Mouse (Mus musculus): ENCODE measurements at regions not wholly inside any gene's neighbourhood (a gene's known extent, or its start where the extent isn't known, plus 50 kb on each side); places are given as distances from the start of the nearest gene placed in this dataset.
"Not testable (repeated sequence)": the region's sequence is repeated elsewhere in the genome, so short reads cannot be mapped to it uniquely, and the experiment has no call there.

- DNase-seq (ENCODE audit: low spot score); H3K36me3 ChIP-seq (replicated peaks; ENCODE audit: control insufficient read depth, insufficient read depth, low read depth, low read length); H3K4me2 ChIP-seq (ENCODE audit: low read depth, low read length); ATAC-seq (replicated peaks; ENCODE audit: insufficient number of reproducible peaks, low FRiP score, low TSS enrichment, low read depth); H3K9ac ChIP-seq (replicated peaks; ENCODE audit: low read length); H3K9me3 ChIP-seq (replicated peaks; ENCODE audit: control insufficient read depth, low read length); H3K27me3 ChIP-seq (ENCODE audit: control insufficient read depth, insufficient read depth, low read length); H3K27ac ChIP-seq (replicated peaks; ENCODE audit: low read depth, low read length); H3K4me3 ChIP-seq (ENCODE audit: low read depth, low read length); H3K4me1 ChIP-seq (ENCODE audit: control insufficient read depth, insufficient read depth, low read length): not testable (repeated sequence)
- 91% methylated on average over 6 of the region's 6 CpGs for WGBS
These were observed 352.6 kb upstream of the Ccdc54 start for GRCm38 (mm10) chr16:50943581-50943980.

GRCm38 (mm10) chr16:50942291-50942690 is 351.3 kb upstream of the Ccdc54 start:
- Histone ChIP-seq H3K9me3 (replicated peaks; ENCODE audit: control insufficient read depth, low read length) (no peaks in the 10 kb centered on the region), H3K36me3 (replicated peaks; ENCODE audit: control insufficient read depth, insufficient read depth, low read depth, low read length) (no peaks in the 10 kb centered on the region), H3K27me3 (ENCODE audit: control insufficient read depth, insufficient read depth, low read length) (no peaks in the 10 kb centered on the region), H3K27ac (replicated peaks; ENCODE audit: low read depth, low read length) (no peak overlapping the region), H3K9ac (replicated peaks; ENCODE audit: low read length) (no peak overlapping the region), H3K4me3 (ENCODE audit: low read depth, low read length) (no peak overlapping the region), H3K4me1 (ENCODE audit: control insufficient read depth, insufficient read depth, low read length) (no peaks in the 10 kb centered on the region), H3K4me2 (ENCODE audit: low read depth, low read length) (no peak overlapping the region)
- ATAC-seq (replicated peaks; ENCODE audit: insufficient number of reproducible peaks, low FRiP score, low TSS enrichment, low read depth) (no peak), DNase-seq (ENCODE audit: low spot score) (no peak)

GRCm38 (mm10) chr16:50939316-50939715 is 348.4 kb upstream of the Ccdc54 start:
- no peaks in the 10 kb centered on the region for H3K9me3 ChIP-seq (replicated peaks; ENCODE audit: control insufficient read depth, low read length)
- 31% methylated on average over 6 of the region's 6 CpGs for WGBS
- no peak for DNase-seq (ENCODE audit: low spot score)
- no peak overlapping the region for H3K27ac ChIP-seq (replicated peaks; ENCODE audit: low read depth, low read length)
- no peak overlapping the region for H3K9ac ChIP-seq (replicated peaks; ENCODE audit: low read length)
- no peaks in the 10 kb centered on the region for H3K36me3 ChIP-seq (replicated peaks; ENCODE audit: control insufficient read depth, insufficient read depth, low read depth, low read length)
- no peaks in the 10 kb centered on the region for H3K4me1 ChIP-seq (ENCODE audit: control insufficient read depth, insufficient read depth, low read length)
- ATAC-seq (replicated peaks; ENCODE audit: insufficient number of reproducible peaks, low FRiP score, low TSS enrichment, low read depth), result no peak
- no peak overlapping the region for H3K4me3 ChIP-seq (ENCODE audit: low read depth, low read length)
- H3K27me3 ChIP-seq (ENCODE audit: control insufficient read depth, insufficient read depth, low read length), result no peaks in the 10 kb centered on the region
- no peak overlapping the region for H3K4me2 ChIP-seq (ENCODE audit: low read depth, low read length)

GRCm38 (mm10) chr16:50907732-50908131 is 316.8 kb upstream of the Ccdc54 start:
- no peak for ATAC-seq (replicated peaks; ENCODE audit: insufficient number of reproducible peaks, low FRiP score, low TSS enrichment, low read depth)
- Histone ChIP-seq H3K9me3 (replicated peaks; ENCODE audit: control insufficient read depth, low read length) (no peaks in the 10 kb centered on the region), H3K4me1 (ENCODE audit: control insufficient read depth, insufficient read depth, low read length) (no peaks in the 10 kb centered on the region), H3K27me3 (ENCODE audit: control insufficient read depth, insufficient read depth, low read length) (no peaks in the 10 kb centered on the region), H3K9ac (replicated peaks; ENCODE audit: low read length) (no peak overlapping the region), H3K36me3 (replicated peaks; ENCODE audit: control insufficient read depth, insufficient read depth, low read depth, low read length) (no peaks in the 10 kb centered on the region), H3K4me3 (ENCODE audit: low read depth, low read length) (no peak overlapping the region), H3K27ac (replicated peaks; ENCODE audit: low read depth, low read length) (no peak overlapping the region), H3K4me2 (ENCODE audit: low read depth, low read length) (no peak overlapping the region)
- 49% methylated on average over 2 of the region's 2 CpGs for WGBS
- DNase-seq (ENCODE audit: low spot score), result no peak

- H3K4me3 ChIP-seq (ENCODE audit: low read depth, low read length), result no peak overlapping the region
- H3K27me3 ChIP-seq (ENCODE audit: control insufficient read depth, insufficient read depth, low read length), result no peaks in the 10 kb centered on the region
- no peak overlapping the region for H3K9ac ChIP-seq (replicated peaks; ENCODE audit: low read length)
- H3K36me3 ChIP-seq (replicated peaks; ENCODE audit: control insufficient read depth, insufficient read depth, low read depth, low read length), result no peaks in the 10 kb centered on the region
- no peaks in the 10 kb centered on the region for H3K4me1 ChIP-seq (ENCODE audit: control insufficient read depth, insufficient read depth, low read length)
- no peak overlapping the region for H3K4me2 ChIP-seq (ENCODE audit: low read depth, low read length)
- H3K9me3 ChIP-seq (replicated peaks; ENCODE audit: control insufficient read depth, low read length), result no peaks in the 10 kb centered on the region
- ATAC-seq (replicated peaks; ENCODE audit: insufficient number of reproducible peaks, low FRiP score, low TSS enrichment, low read depth) (no peak), DNase-seq (ENCODE audit: low spot score) (no peak)
- WGBS, result 91% methylated on average over 2 of the region's 2 CpGs
- no peak overlapping the region for H3K27ac ChIP-seq (replicated peaks; ENCODE audit: low read depth, low read length)
These were observed 308.2 kb upstream of the Ccdc54 start for GRCm38 (mm10) chr16:50899151-50899550.

- Histone ChIP-seq H3K4me1 (ENCODE audit: control insufficient read depth, insufficient read depth, low read length) (no peaks in the 10 kb centered on the region), H3K27ac (replicated peaks; ENCODE audit: low read depth, low read length) (no peak overlapping the region), H3K4me2 (ENCODE audit: low read depth, low read length) (no peak overlapping the region), H3K9me3 (replicated peaks; ENCODE audit: control insufficient read depth, low read length) (no peaks in the 10 kb centered on the region), H3K9ac (replicated peaks; ENCODE audit: low read length) (no peak overlapping the region), H3K36me3 (replicated peaks; ENCODE audit: control insufficient read depth, insufficient read depth, low read depth, low read length) (no peaks in the 10 kb centered on the region), H3K4me3 (ENCODE audit: low read depth, low read length) (no peak overlapping the region), H3K27me3 (ENCODE audit: control insufficient read depth, insufficient read depth, low read length) (no peaks in the 10 kb centered on the region)
- 57% methylated on average over 3 of the region's 3 CpGs for WGBS
- DNase-seq (ENCODE audit: low spot score) (no peak), ATAC-seq (replicated peaks; ENCODE audit: insufficient number of reproducible peaks, low FRiP score, low TSS enrichment, low read depth) (no peak)
These were observed 287.0 kb upstream of the Ccdc54 start for GRCm38 (mm10) chr16:50877926-50878325.

- no peaks in the 10 kb centered on the region for H3K4me1 ChIP-seq (ENCODE audit: control insufficient read depth, insufficient read depth, low read length)
These were observed 280.4 kb upstream of the Ccdc54 start for GRCm38 (mm10) chr16:50871318-50871717.

GRCm38 (mm10) chr16:50863565-50863964 is 272.6 kb upstream of the Ccdc54 start:
- Histone ChIP-seq H3K27ac (replicated peaks; ENCODE audit: low read depth, low read length) (no peak overlapping the region), H3K9ac (replicated peaks; ENCODE audit: low read length) (no peak overlapping the region), H3K9me3 (replicated peaks; ENCODE audit: control insufficient read depth, low read length) (no peaks in the 10 kb centered on the region), H3K4me2 (ENCODE audit: low read depth, low read length) (no peak overlapping the region), H3K4me3 (ENCODE audit: low read depth, low read length) (no peak overlapping the region), H3K36me3 (replicated peaks; ENCODE audit: control insufficient read depth, insufficient read depth, low read depth, low read length) (no peaks in the 10 kb centered on the region), H3K27me3 (ENCODE audit: control insufficient read depth, insufficient read depth, low read length) (no peaks in the 10 kb centered on the region), H3K4me1 (ENCODE audit: control insufficient read depth, insufficient read depth, low read length) (no peaks in the 10 kb centered on the region)
- WGBS, result 49% methylated on average over 5 of the region's 5 CpGs
- ATAC-seq (replicated peaks; ENCODE audit: insufficient number of reproducible peaks, low FRiP score, low TSS enrichment, low read depth) (no peak), DNase-seq (ENCODE audit: low spot score) (no peak)

More at GRCm38 (mm10) chr16:50871318-50871717, 280.4 kb upstream of the Ccdc54 start:
- WGBS, result 90% methylated on average over 4 of the region's 4 CpGs
- no peak for ATAC-seq (replicated peaks; ENCODE audit: insufficient number of reproducible peaks, low FRiP score, low TSS enrichment, low read depth)
- Histone ChIP-seq H3K27ac (replicated peaks; ENCODE audit: low read depth, low read length) (no peak overlapping the region), H3K4me3 (ENCODE audit: low read depth, low read length) (no peak overlapping the region), H3K4me2 (ENCODE audit: low read depth, low read length) (no peak overlapping the region), H3K27me3 (ENCODE audit: control insufficient read depth, insufficient read depth, low read length) (no peaks in the 10 kb centered on the region), H3K36me3 (replicated peaks; ENCODE audit: control insufficient read depth, insufficient read depth, low read depth, low read length) (no peaks in the 10 kb centered on the region), H3K9me3 (replicated peaks; ENCODE audit: control insufficient read depth, low read length) (no peaks in the 10 kb centered on the region), H3K9ac (replicated peaks; ENCODE audit: low read length) (no peak overlapping the region)
- no peak for DNase-seq (ENCODE audit: low spot score)
